Mouse (Mus musculus) large intestine, adult 2 months (tissue): Measurements from ENCODE around the gene Hspb9. TPM values are rescaled to one million over a fixed set of nuclear protein-coding genes. Genes with fewer than 3 reads are reported as not detected.
A peak's percentile ranks its signal among the peaks of the same experiment; 100 is the strongest.

Source experiments
- DNase-seq: peaks from one replicate; pipeline ENCODE4 v3.0.0-alpha.2; 2012; ENCODE audit warnings: low read depth, low spot score
- WGBS: fragments of 180-500 bp; shearing (Covaris S2); methylation state at CpG from one replicate; pipeline ENCODE4 v1.1.7; 2018; 5-methylcytosine and 5-hydroxymethylcytosine counted together
- polyA plus RNA-seq: library from polyadenylated mRNA; depleted of rRNA; stranded (reverse); fragments of >200 nt; gene quantifications from 2 replicates; pipeline ENCODE4 v1.2.3, GENCODE M21; 2012; rRNA removed

The Hspb9 gene
- polyA plus RNA-seq, 1 experiment: not detected

DNA sequence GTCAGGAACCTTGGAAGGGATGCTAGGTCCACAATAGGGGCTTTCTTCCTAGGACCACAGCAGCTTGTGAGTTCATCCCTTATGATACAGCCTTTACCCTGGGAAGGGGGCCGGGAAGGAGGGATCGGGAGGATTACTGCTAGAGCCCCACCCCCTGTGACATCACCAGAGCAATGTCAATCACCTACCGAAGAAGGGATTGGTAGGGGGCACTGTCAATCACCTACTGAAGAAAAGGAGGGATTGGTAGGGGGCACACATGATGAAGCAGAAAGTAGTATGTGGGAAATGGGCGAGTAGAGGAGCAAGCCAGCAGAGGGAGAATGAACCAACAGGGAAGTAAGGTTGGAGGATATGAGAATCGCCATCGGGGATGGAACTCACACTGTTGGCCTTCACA is 42.8 kb downstream of the Hspb9 start:
- DNase-seq: no peak
- WGBS: 67% methylated on average over 6 of the region's 6 CpGs

DNA sequence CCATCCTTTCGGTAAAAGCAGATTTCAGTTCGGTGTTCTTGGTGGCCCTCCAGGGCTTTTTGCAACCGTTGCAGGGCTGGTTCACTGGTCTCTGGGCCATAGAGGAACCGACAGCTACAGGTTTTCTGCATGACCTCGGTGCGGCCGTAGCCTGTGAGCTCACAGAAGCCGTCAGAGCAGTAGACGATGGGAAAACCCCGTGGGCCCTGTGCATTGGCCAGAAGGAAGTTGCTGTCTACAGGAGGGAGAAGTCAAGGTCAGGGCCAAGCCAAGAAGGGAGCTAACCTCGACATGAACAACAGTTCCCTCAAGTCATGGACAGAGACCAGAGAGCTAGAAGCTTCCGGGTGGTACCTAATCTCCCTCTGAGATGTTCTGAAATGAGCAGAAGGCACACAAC is 43.9 kb downstream of the Hspb9 start:
- 79% methylated on average over 12 of the region's 12 CpGs for WGBS
- no peak for DNase-seq

DNA sequence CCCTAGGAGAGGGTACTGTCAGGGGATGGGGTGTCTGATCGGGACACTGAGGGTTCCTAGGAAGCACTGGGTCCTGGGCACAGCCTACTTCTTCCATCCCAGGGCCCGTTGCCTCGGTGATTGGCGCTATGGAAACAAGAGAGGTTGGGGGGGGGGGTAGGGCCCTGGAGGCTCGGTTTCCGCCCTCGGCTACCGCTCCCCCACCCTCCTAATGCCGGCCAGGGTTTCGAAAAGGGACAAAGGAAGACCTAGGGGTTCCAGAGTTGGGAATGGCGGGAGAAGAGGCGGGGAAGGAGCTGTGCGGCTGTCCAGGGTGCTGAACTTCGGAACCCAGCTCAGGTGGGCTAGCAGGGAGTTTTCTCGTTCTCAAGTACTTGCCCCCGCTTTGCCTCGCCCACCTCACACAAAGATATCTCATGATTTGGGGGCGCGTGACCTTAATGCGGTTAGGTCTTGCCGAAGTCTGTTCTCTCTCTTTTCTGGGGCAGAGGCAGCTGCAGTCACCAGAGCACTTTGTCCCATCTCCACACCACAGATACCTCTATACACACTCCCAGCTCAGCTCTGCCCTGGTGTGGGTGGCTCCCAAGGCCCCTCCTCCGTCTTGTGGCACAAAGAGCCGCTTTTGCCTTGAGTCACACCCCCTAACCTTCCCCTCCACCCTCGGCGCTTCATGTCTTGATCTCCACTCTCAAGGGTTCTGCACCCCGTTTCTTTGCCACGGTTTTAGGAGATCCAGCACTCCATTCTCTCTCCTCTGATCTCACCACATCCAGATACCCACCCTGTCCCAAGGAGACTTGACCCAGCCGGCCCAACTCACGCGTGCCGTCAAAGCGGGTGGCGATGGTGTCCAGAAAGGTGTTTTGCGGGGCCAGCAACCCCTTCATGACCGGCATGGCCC is 45.3 kb downstream of the Hspb9 start:
- no peak for DNase-seq
- 4% methylated on average over 35 of the region's 35 CpGs for WGBS

DNA sequence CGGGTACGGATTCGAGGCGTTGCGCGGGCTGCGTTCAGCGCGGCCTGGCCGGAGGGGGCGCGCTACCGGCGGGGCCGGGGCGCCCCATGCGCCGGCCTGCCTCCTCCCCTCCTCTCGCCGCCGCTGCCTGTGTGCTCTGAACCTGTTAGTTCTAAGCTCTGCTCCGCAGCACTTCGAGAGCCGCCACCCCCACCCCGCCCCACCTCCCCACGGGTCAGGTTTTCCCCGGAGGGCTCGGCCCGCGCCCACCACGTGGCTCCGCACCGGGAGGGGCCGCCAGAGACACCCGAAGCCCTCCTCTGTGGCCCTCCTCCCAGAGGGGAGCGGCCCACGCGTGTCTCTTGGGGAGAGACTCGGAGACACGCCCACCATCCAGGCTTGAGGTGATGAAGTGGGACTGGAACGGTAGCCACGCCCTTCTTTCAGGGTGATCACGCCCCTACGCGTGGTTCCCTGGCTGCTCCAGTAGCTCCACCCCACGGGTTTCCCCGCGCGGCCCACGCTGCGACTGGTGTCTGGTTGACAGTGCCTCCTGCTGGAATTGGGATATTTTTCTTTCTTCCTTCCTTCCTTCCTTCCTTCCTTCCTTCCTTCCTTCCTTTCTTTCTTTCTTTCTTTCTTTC is 46.1 kb downstream of the Hspb9 start, which contains the start of gene Kcnh4:
Gene Kcnh4 (minus strand): TSS at position 332 of the 623 bp plus-strand sequence.
- WGBS: 2% methylated on average over 49 of the region's 51 CpGs
- no peak for DNase-seq

DNA sequence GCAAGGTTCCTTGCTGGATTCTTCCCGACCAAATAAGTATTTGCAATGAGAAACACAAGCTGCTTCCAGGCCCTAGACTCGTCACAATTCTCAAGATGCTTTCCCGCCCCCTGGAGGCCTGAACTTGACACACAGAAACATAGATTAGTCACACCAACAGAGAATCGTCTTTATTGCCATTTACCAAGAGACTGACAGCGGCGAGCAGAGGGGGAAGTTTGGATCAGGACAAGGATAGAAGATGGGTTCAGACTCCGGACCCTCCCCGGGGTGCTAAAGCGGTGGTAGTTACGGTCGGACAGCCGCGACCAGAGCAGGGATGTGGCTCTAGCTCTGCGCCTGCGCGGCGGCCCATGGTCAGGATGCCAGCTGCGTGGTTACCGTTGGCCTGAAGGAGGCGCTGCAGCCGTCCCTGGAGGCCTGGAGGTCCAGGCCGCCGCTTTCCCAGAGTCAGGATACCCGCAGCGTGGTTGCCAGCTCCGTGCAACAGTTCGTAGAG is 47.9 kb downstream of the Hspb9 start:
- DNase-seq: peak; percentile 38
- WGBS: 1% methylated on average over 27 of the region's 27 CpGs

DNA sequence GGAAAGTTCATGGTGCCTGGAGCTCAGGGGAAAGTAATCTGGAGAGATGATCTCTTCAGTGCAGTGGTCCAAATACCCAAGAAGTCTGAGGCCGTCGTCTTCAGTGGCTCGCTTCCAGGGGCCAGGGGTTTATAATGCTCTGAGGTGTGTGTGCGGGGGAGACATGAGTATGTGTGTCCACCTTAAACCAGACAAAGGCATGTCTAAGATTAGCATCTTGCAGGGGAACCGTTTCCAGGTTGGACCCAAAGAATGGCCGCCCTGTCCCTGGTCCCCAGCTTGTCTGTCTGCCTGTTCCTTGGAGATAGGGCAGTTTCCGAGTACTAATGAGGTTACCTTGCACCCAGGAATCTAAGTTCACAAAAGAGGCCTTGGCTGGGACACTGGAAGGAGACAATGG is 49.2 kb downstream of the Hspb9 start, which contains the start of gene Hcrt:
Gene Hcrt (minus strand): TSS at position 101 of the 400 bp plus-strand sequence.
- 90% methylated on average over 7 of the region's 7 CpGs for WGBS
- DNase-seq: no peak

Other genes starting within 250 kb of the Hspb9 start
- gene Klhl11, start 241.1 kb upstream of the Hspb9 start, polyA plus RNA-seq: 1.2 and 2.5 TPM in 2 replicates
- gene Acly, start 185.8 kb upstream of the Hspb9 start, polyA plus RNA-seq: 43.0 and 70.5 TPM in 2 replicates
- gene Ttc25, start 168.2 kb upstream of the Hspb9 start, polyA plus RNA-seq: 0.12 TPM in 1 of 2 replicates, not detected in the other
- gene Cnp, start 138.9 kb upstream of the Hspb9 start, polyA plus RNA-seq: 32.5 and 32.8 TPM in 2 replicates
- 88.6 and 112 TPM in 2 replicates for gene Nkiras2, start 94.6 kb upstream of the Hspb9 start, polyA plus RNA-seq
- gene Dnajc7, start 93.7 kb upstream of the Hspb9 start, polyA plus RNA-seq: 53.6 and 60.9 TPM in 2 replicates
- 0.14 and 0.59 TPM in 2 replicates for gene Zfp385c, start 21.4 kb upstream of the Hspb9 start, polyA plus RNA-seq
- 6.2 and 11.5 TPM in 2 replicates for gene Dhx58, start 9.6 kb upstream of the Hspb9 start, polyA plus RNA-seq
- gene Kat2a, start 1.4 kb upstream of the Hspb9 start, polyA plus RNA-seq: 23.5 and 26.7 TPM in 2 replicates
- 255 and 309 TPM in 2 replicates for gene Rab5c, start 24.4 kb downstream of the Hspb9 start, polyA plus RNA-seq
- 0.06 and 0.08 TPM in 2 replicates for gene Kcnh4, start 46.1 kb downstream of the Hspb9 start, polyA plus RNA-seq
- not detected in 2 replicates for gene Hcrt, start 49.1 kb downstream of the Hspb9 start, polyA plus RNA-seq
- 8.5 and 9.8 TPM in 2 replicates for gene Ghdc, start 57.1 kb downstream of the Hspb9 start, polyA plus RNA-seq
- gene Stat5b, start 136.9 kb downstream of the Hspb9 start, polyA plus RNA-seq: 9.5 and 14.2 TPM in 2 replicates
- gene Stat5a, start 145.5 kb downstream of the Hspb9 start, polyA plus RNA-seq: 6.4 and 8.3 TPM in 2 replicates
- gene Stat3, start 225.7 kb downstream of the Hspb9 start, polyA plus RNA-seq: 102 and 120 TPM in 2 replicates